ENCODE assay signal across 16 mouse cellular contexts in genomic region chr11:77936846-77937245, GRCm38 (mm10). TPM values are rescaled to one million over a fixed set of nuclear protein-coding genes. Genes with fewer than 3 reads are reported as not detected.
DNase-seq lines count a peak whose midpoint lies in the region; ATAC-seq and TF ChIP-seq lines count a peak whose summit lies in the region.
"Had no signal": no experiment of that assay in that cellular context is flagged by ENCODE, and none has a peak within 500 bp of the region (broad histone marks: within the 10 kb centered on the region; RNA-seq: fewer than 3 reads in every experiment).

No protein-coding gene starts in this region.

- peaks cover 77% of the 10 kb centered on the region for H3K27me3 ChIP-seq in midbrain, embryonic 12.5 days
- peaks cover 34% of the 10 kb centered on the region for H3K27me3 ChIP-seq in midbrain, embryonic 11.5 days (ENCODE audit: control insufficient read depth, insufficient read depth, low read length)
- H3K27me3 ChIP-seq in hindbrain, embryonic 16.5 days (replicated peaks; ENCODE audit: control insufficient read depth, insufficient read depth, low read length) = no peaks in the 10 kb centered on the region
- peaks cover 27% of the 10 kb centered on the region for H3K27me3 ChIP-seq in thymus, adult 2 months (ENCODE audit: control insufficient read depth, insufficient read depth, low read length)

- no peak for TF ChIP-seq CTCF in thymus, adult 2 months (IDR thresholded peaks at IDR 0.05; ENCODE audit: borderline replicate concordance, control insufficient read depth, extremely low read depth, insufficient read depth, low read length, poor library complexity)

- H3K4me3 ChIP-seq in midbrain, embryonic 12.5 days = no peak overlapping the region
- no peak overlapping the region for H3K4me3 ChIP-seq in midbrain, embryonic 11.5 days (ENCODE audit: low read depth, low read length)
- H3K4me3 ChIP-seq in hindbrain, embryonic 16.5 days (ENCODE audit: low read length) = no peak overlapping the region
- H3K4me3 ChIP-seq in thymus, adult 2 months (ENCODE audit: control insufficient read depth, insufficient read depth, low read length) = no peak overlapping the region
- H3K4me3 ChIP-seq: liver, embryonic 13.5 days had no signal

- no peaks in the 10 kb centered on the region for H3K9me3 ChIP-seq in midbrain, embryonic 12.5 days
- no peaks in the 10 kb centered on the region for H3K9me3 ChIP-seq in midbrain, embryonic 11.5 days (ENCODE audit: control insufficient read depth, low read length)
- no peaks in the 10 kb centered on the region for H3K9me3 ChIP-seq in hindbrain, embryonic 16.5 days (ENCODE audit: control insufficient read depth, low read length)
- H3K9me3 ChIP-seq: liver, embryonic 13.5 days had no signal

- 0 out of 2 replicates have a peak overlapping the region, but pooled peaks have one; percentile 8 for H3K27ac ChIP-seq in midbrain, embryonic 12.5 days (replicated peaks)
- no peak overlapping the region for H3K27ac ChIP-seq in midbrain, embryonic 11.5 days (ENCODE audit: low read depth, low read length)
- H3K27ac ChIP-seq in hindbrain, embryonic 16.5 days (ENCODE audit: low read depth, low read length) = peak overlapping the region; percentile 1; the same call in 1 of the 2 replicates
- H3K27ac ChIP-seq in thymus, adult 2 months (ENCODE audit: control insufficient read depth, insufficient read depth, low read length) = no peak overlapping the region
- H3K27ac ChIP-seq: kidney, postnatal 0 days; liver, embryonic 13.5 days had no signal

- peak; percentile 67 for DNase-seq in cerebellum, adult 11-12 months
- no peak for DNase-seq in midbrain, embryonic 11.5 days (ENCODE audit: low spot score, missing footprints)
- no peak for DNase-seq in thymus, postnatal 0 days (ENCODE audit: low spot score)
- no peak for DNase-seq in thymus, adult 2 months
- DNase-seq in kidney, postnatal 14 days = no peak
- DNase-seq: embryo, embryonic 11 days; heart, adult 18-20 months; liver, embryonic 13.5 days; lung, postnatal 10 days; right cerebral cortex, postnatal 25 days had no signal

- H3K9ac ChIP-seq in midbrain, embryonic 12.5 days (replicated peaks) = no peak overlapping the region
- H3K9ac ChIP-seq in midbrain, embryonic 11.5 days (ENCODE audit: low read length) = no peak overlapping the region
- H3K9ac ChIP-seq in hindbrain, embryonic 16.5 days (ENCODE audit: low read depth, low read length) = 0 out of 2 replicates have a peak overlapping the region, but pooled peaks have one; percentile 24
- H3K9ac ChIP-seq: liver, embryonic 13.5 days had no signal

- H3K4me1 ChIP-seq in midbrain, embryonic 12.5 days = peaks cover 55% of the 10 kb centered on the region
- H3K4me1 ChIP-seq in midbrain, embryonic 11.5 days (ENCODE audit: control insufficient read depth, insufficient read depth, low read length) = peaks cover 4% of the 10 kb centered on the region
- peaks cover 53% of the 10 kb centered on the region for H3K4me1 ChIP-seq in hindbrain, embryonic 16.5 days (ENCODE audit: control insufficient read depth, insufficient read depth, low read depth, low read length)
- no peaks in the 10 kb centered on the region for H3K4me1 ChIP-seq in thymus, adult 2 months (replicated peaks; ENCODE audit: control insufficient read depth, insufficient read depth, low read length)

- no peaks in the 10 kb centered on the region for H3K36me3 ChIP-seq in midbrain, embryonic 12.5 days
- no peaks in the 10 kb centered on the region for H3K36me3 ChIP-seq in midbrain, embryonic 11.5 days (ENCODE audit: control insufficient read depth, insufficient read depth, low read length)
- H3K36me3 ChIP-seq in hindbrain, embryonic 16.5 days (ENCODE audit: control insufficient read depth, insufficient read depth, low read length) = no peaks in the 10 kb centered on the region
- H3K36me3 ChIP-seq in thymus, adult 2 months (ENCODE audit: control insufficient read depth, insufficient read depth, low read length) = no peaks in the 10 kb centered on the region
- H3K36me3 ChIP-seq: liver, embryonic 13.5 days had no signal

- 9% methylated on average over 8 of the region's 8 CpGs for WGBS in midbrain, embryonic 12.5 days
- 8% methylated on average over 8 of the region's 8 CpGs for WGBS in midbrain, embryonic 11.5 days
- 12% methylated on average over 8 of the region's 8 CpGs for WGBS in hindbrain, embryonic 16.5 days
- WGBS in thymus, adult 2 months = 24% methylated on average over 8 of the region's 8 CpGs

- no peak; the same call in 1 of the 2 replicates for ATAC-seq in cerebellum, adult (ENCODE audit: insufficient number of reproducible peaks, low FRiP score, low TSS enrichment)
- no peak for ATAC-seq in midbrain, embryonic 12.5 days (ENCODE audit: low FRiP score, low read depth)
- ATAC-seq in midbrain, embryonic 11.5 days (ENCODE audit: low FRiP score) = no peak
- no peak for ATAC-seq in hindbrain, embryonic 16.5 days
- ATAC-seq: Patski had no signal

- H3K4me2 ChIP-seq in midbrain, embryonic 12.5 days (replicated peaks) = no peak overlapping the region; the same call in 1 of the 2 replicates
- no peak overlapping the region for H3K4me2 ChIP-seq in midbrain, embryonic 11.5 days
- peak overlapping the region; percentile 42 for H3K4me2 ChIP-seq in hindbrain, embryonic 16.5 days (ENCODE audit: low read length)
- H3K4me2 ChIP-seq: liver, embryonic 13.5 days had no signal

- no peak for TF ChIP-seq POLR2A in thymus, adult 2 months (IDR thresholded peaks at IDR 0.05; ENCODE audit: control insufficient read depth, extremely low read depth, insufficient read depth, low read length, poor library complexity)

RNA-seq across cellular contexts. Expression of gene Sez6, which starts 6.2 kb away (rescaled TPM):
- polyA plus RNA-seq in midbrain, embryonic 12.5 days (2016; fragmentation: Nextera tagmentation; extraction: Ambion mirVana) = 39.5 and 40.3 TPM in 2 replicates
- polyA plus RNA-seq in midbrain, embryonic 11.5 days (2014; fragmentation: Nextera tagmentation; extraction: Ambion mirVana) = 7.2 and 8.6 TPM in 2 replicates
- 132 and 156 TPM in 2 replicates for polyA plus RNA-seq in hindbrain, embryonic 16.5 days (2015; fragmentation: Nextera tagmentation; extraction: Ambion mirVana)
- 0.26 TPM in 2 replicates for polyA plus RNA-seq in thymus, postnatal 0 days (2015; fragmentation: Nextera tagmentation; extraction: Ambion mirVana)
- 1.1 TPM in 2 replicates for polyA plus RNA-seq in thymus, adult 2 months (2012; rRNA removed)
- polyA plus RNA-seq: heart, postnatal 0 days; Patski had no signal

RNA-seq across cellular contexts. Expression of gene Pipox, which starts 43.0 kb away (rescaled TPM):
- polyA plus RNA-seq in midbrain, embryonic 12.5 days (2016; fragmentation: Nextera tagmentation; extraction: Ambion mirVana) = 12.0 and 14.4 TPM in 2 replicates
- polyA plus RNA-seq in midbrain, embryonic 11.5 days (2014; fragmentation: Nextera tagmentation; extraction: Ambion mirVana) = 12.1 and 12.6 TPM in 2 replicates
- polyA plus RNA-seq in hindbrain, embryonic 16.5 days (2015; fragmentation: Nextera tagmentation; extraction: Ambion mirVana) = 5.9 and 7.7 TPM in 2 replicates
- 2.8 TPM in 2 replicates for polyA plus RNA-seq in thymus, postnatal 0 days (2015; fragmentation: Nextera tagmentation; extraction: Ambion mirVana)
- 5.1 and 6.5 TPM in 2 replicates for polyA plus RNA-seq in thymus, adult 2 months (2012; rRNA removed)

RNA-seq across cellular contexts. Expression of gene Phf12, which starts 45.7 kb away (rescaled TPM):
- 30.8 and 31.0 TPM in 2 replicates for polyA plus RNA-seq in midbrain, embryonic 12.5 days (2016; fragmentation: Nextera tagmentation; extraction: Ambion mirVana)
- polyA plus RNA-seq in midbrain, embryonic 11.5 days (2014; fragmentation: Nextera tagmentation; extraction: Ambion mirVana) = 15.5 and 18.0 TPM in 2 replicates
- polyA plus RNA-seq in hindbrain, embryonic 16.5 days (2015; fragmentation: Nextera tagmentation; extraction: Ambion mirVana) = 11.8 and 12.5 TPM in 2 replicates
- polyA plus RNA-seq in thymus, postnatal 0 days (2015; fragmentation: Nextera tagmentation; extraction: Ambion mirVana) = 15.1 and 18.4 TPM in 2 replicates
- polyA plus RNA-seq in thymus, adult 2 months (2012; rRNA removed) = 151 and 160 TPM in 2 replicates

Comparison
In these comparisons a context has a peak if more than half of its experiments do, and no peak if none do; other contexts are left out.
1. H3K27ac ChIP-seq: peak in midbrain, embryonic 12.5 days (single experiment) and hindbrain, embryonic 16.5 days (single experiment); none in midbrain, embryonic 11.5 days (single experiment) and thymus, adult 2 months (single experiment).